Mouse (Mus musculus) heart, postnatal 4 days (tissue): ENCODE data around the gene P3h2. TPM values are rescaled to one million over a fixed set of nuclear protein-coding genes. Genes with fewer than 3 reads are reported as not detected.

ENCODE experiments used
- DNase-seq: peaks from one replicate; pipeline ENCODE4 v3.0.0; 2021
- total RNA-seq, 2 experiments: library from RNA; stranded (reverse); gene quantifications; 2 replicates each; pipeline ENCODE4 v1.2.3; 2021

The P3h2 gene
- total RNA-seq, 2 experiments from 2014 or later = 7.7 to 8.1 TPM

GRCm38 (mm10) chr16:25977210-25977609 lies 128.4 kb downstream of the P3h2 start:
- no peak for DNase-seq

GRCm38 (mm10) chr16:25971285-25971684 lies 134.3 kb downstream of the P3h2 start:
- no peak for DNase-seq

- no peak for DNase-seq
Observed at GRCm38 (mm10) chr16:25970720-25971119, 134.9 kb downstream of the P3h2 start.

GRCm38 (mm10) chr16:25970193-25970592 lies 135.4 kb downstream of the P3h2 start:
- DNase-seq = no peak

GRCm38 (mm10) chr16:25967297-25967696 lies 138.3 kb downstream of the P3h2 start:
- peak; percentile 82 for DNase-seq

GRCm38 (mm10) chr16:25963856-25964255 lies 141.7 kb downstream of the P3h2 start:
- DNase-seq = peak; percentile 76

- no peak for DNase-seq
Observed at GRCm38 (mm10) chr16:25960345-25960744, 145.2 kb downstream of the P3h2 start.

GRCm38 (mm10) chr16:25959929-25960328 lies 145.7 kb downstream of the P3h2 start:
- no peak for DNase-seq

GRCm38 (mm10) chr16:25958650-25959238 lies 146.8 kb downstream of the P3h2 start:
- no peak for DNase-seq

GRCm38 (mm10) chr16:25958213-25958612 lies 147.4 kb downstream of the P3h2 start:
- DNase-seq = no peak

GRCm38 (mm10) chr16:25956831-25957230 lies 148.8 kb downstream of the P3h2 start:
- DNase-seq = no peak

- no peak for DNase-seq
Observed at GRCm38 (mm10) chr16:25954614-25955013, 151.0 kb downstream of the P3h2 start.

GRCm38 (mm10) chr16:25953359-25953758 lies 152.2 kb downstream of the P3h2 start:
- DNase-seq = no peak

- peak; percentile 54 for DNase-seq
Observed at GRCm38 (mm10) chr16:25952005-25952404, 153.6 kb downstream of the P3h2 start.

- no peak for DNase-seq
Observed at GRCm38 (mm10) chr16:25948067-25948466, 157.5 kb downstream of the P3h2 start.

- DNase-seq = no peak
Observed at GRCm38 (mm10) chr16:25945151-25945955, 160.2 kb downstream of the P3h2 start.

- DNase-seq = no peak
Observed at GRCm38 (mm10) chr16:25942261-25942660, 163.3 kb downstream of the P3h2 start.

- no peak for DNase-seq
Observed at GRCm38 (mm10) chr16:25934181-25934580, 171.4 kb downstream of the P3h2 start.

GRCm38 (mm10) chr16:25912185-25912584 lies 193.4 kb downstream of the P3h2 start:
- no peak for DNase-seq
